Mouse (Mus musculus): ENCODE data around the gene Slc25a28.

Slc25a28 gene

GRCm38 (mm10) chr19:43642843-43643242 is 31.8 kb downstream of the Slc25a28 start:
- in situ Hi-C loops (cut with MboI, MseI), result no loop called here

DNA sequence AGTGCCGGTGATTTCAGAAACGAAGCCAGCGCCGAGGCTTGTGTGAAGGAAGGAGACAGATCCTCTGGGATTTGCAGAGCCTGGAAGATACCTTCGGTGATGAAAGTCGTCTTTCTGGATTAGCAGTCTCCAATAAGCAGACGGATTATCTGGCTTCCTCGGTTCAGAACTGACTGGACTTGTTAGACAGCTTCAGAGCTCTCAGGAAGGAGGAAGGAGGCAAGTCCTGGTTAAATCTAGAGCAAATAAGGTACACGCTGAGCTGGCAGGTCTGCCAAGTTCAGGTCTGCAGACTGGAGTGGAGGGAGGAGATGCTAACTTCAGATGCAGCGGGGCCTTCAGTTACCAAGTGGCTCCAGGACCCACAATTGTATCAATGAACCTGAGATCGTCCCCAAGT is 32.8 kb downstream of the Slc25a28 start:
- in situ Hi-C loops (cut with MboI, MseI), result no loop called here

DNA sequence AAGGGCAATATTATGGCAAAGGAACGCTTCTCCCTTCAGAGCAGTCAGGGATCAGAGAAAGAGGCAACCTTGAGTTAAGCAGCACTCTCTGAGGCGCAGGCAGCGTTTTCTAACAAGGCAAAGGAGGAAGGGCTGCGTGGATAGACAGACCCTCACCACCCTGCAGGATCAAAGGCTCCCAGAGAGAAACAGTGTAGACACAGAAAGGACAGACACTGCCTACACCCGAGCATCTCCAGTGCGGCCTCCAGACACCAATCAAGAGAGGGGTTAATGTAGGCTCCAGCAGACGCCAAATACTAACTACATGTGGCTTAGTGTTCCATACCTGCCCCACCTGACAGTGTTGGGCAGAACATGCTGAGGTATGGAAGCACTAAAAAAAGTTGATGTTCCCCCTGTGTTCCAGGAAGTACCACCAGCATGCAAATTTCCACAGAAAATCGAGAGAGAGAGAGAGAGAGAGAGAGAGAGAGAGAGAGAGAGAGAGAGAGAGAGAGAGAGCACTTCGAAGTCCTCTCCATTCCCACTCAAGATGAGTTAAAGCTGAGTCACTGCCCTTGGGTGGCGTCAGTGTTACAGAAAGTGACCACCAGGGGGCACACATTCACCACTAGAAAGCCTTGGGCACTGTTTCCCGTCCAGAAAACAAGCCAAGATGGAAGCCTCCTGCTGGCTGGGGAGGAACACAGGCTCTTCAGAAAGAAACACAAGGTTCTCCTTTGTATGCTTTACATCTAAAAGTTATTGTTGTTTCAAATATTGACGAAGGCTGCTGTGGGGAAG is 44.0 kb downstream of the Slc25a28 start:
- in situ Hi-C loops (cut with MboI, MseI), result no loop called here

DNA sequence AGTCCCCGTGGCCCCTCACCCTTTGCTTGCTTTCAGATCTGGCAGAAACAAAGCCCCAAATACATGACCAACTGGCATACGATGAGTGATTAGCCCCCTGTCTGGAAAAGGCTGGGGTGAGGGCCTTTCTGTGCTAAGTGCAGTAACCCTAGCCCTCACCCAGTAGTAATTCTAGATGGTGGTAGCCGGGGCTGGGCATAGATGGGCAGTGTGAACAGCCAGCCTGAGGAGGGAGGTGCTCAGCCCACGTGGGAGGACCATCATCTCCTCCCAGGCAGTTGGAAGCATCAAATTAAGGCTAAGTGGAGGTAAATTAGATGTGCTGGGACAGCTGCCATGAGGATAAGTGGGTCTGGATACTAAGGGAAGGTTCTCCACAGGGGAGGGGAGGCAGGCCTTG is 45.6 kb downstream of the Slc25a28 start:
- in situ Hi-C loops (cut with MboI, MseI), result loop anchor here (5.0 kb wide), 2 partner anchors 38 to 57 kb away; no protein-coding TSS in a partner anchor

DNA sequence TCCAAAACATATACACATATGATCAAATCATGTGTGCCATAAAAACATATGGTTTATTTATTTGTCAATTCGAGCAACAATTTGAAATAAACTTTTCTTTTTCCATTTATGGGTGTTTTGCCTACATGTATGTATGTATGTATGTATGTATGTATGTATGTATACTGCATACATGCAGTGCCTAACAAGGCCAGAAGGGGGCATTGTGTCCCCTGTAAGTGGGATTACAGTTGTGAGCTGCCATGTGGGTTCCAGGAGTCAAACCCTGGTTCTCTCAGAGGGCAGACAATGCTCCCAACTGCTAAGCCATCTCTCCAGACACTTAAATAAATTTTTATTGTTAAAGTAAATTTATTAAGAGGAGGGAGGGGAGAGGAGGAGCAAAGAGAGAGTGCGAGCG is 47.3 kb downstream of the Slc25a28 start:
- in situ Hi-C loops (cut with MboI, MseI), result loop anchor here (5.0 kb wide), 2 partner anchors 40 to 55 kb away; no protein-coding TSS in a partner anchor

DNA sequence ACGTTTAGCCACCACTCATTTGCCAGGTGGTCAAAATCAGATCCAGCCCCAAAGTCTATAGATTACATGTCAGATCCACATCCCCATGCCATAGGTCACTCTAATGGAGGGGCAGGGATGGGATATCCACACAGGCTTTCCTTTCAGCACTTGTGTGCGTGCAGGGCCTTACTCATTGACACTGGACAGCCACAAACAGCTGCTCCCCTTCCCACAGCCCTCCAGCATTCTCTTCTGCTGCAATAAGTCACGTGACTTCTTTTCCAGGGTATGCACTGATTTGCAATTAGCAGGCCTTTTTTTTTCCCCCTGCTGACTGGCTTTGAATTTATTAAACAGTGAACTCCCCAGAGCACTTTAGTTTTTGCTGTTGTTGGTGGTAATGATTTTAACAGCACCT is 48.5 kb downstream of the Slc25a28 start:
- in situ Hi-C loops (cut with MboI, MseI), result loop anchor here (5.0 kb wide), 2 partner anchors 41 to 54 kb away; no protein-coding TSS in a partner anchor

- in situ Hi-C loops (cut with MboI, MseI), result no loop called here
Measured at GRCm38 (mm10) chr19:43623913-43624312, 50.8 kb downstream of the Slc25a28 start.

DNA sequence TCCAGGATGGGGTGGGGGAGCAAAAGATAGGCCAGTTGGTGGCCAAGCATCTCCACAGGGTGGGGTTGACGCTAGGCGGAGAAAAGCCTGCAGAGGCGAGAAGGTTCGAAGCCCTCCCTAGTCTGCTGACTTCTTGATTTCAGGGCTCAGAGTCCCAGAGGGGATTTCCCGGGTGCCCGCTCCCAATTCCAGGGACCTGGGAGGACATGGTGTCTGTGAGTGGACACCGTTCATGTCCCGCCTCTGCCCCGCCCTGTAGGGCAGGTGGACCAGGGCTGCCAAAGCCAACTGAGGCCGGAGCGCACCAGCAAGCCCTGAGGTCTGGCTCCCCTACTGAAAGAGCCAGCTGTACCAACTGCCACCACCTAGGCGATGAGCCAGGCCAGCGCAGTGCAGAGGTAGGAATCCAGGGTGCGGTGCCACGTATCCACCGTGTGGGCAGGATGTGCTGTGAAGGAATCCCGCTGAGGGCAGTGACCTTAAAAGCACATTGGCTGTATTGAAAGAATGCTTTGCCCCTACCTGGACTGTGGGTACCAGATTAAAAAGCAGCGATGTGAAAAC is 54.7 kb downstream of the Slc25a28 start:
- in situ Hi-C loops (cut with MboI, MseI), result loop anchor here (10.0 kb wide), 1 partner anchor 1615 kb away; the partner anchor contains the start of gene Lbx1

- in situ Hi-C loops (cut with MboI, MseI), result loop anchor here (10.0 kb wide), 1 partner anchor 1616 kb away; the partner anchor contains the start of gene Lbx1
Measured at GRCm38 (mm10) chr19:43618505-43619030, 56.1 kb downstream of the Slc25a28 start.

DNA sequence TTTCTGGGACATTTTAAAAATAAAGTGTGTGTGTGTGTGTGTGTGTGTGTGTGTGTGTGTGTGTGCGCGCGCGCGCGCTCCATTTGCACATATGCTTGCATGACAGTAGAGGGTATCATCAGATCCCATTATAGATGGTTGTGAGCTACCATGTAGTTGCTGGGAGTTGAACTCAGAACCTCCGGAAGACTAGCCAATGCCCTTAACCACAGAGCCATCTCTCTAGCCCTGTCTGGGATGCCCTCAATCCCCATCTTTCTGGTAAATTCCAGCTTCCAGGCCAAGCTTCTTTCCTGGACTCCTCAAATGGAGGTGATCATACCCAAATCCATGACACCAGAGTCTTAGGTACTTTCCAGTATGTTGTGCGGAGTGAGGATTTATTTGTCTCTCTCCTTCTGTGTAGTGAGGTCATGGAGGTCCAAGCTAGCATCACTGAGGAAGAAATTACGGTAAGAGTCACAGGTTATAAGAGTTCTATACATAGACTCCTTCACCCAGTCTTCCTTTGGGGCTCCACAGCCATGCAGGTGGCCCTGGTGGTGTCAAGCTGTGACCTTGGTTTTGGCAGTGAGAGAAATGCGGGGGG is 56.8 kb downstream of the Slc25a28 start:
- in situ Hi-C loops (cut with MboI, MseI), result loop anchor here (10.0 kb wide), 1 partner anchor 1617 kb away; the partner anchor contains the start of gene Lbx1

DNA sequence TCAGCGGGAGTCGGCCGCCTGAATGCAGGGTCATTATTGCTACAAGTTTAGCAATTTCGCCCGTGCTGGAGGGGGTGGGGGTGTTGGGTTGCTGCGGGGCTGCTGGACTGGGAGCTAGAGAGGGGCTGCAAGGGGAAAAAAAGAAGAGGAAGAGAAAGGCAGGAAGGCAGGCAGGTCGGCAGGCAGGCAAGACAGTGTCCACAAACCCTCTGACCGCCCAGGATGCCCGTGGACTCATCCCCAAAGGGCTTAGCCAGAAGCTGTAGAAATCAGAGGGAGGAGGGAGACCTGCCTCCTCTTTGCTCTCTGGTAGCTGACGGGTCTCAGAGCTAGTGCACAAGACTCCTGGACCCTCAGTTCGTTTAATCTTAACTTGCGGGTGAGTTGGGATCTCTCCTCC is 57.8 kb downstream of the Slc25a28 start:
- in situ Hi-C loops (cut with MboI, MseI), result loop anchor here (10.0 kb wide), 1 partner anchor 1618 kb away; the partner anchor contains the start of gene Lbx1

GRCm38 (mm10) chr19:43616415-43616861 is 58.2 kb downstream of the Slc25a28 start:
- in situ Hi-C loops (cut with MboI, MseI), result loop anchor here (10.0 kb wide), 1 partner anchor 1618 kb away; the partner anchor contains the start of gene Lbx1

DNA sequence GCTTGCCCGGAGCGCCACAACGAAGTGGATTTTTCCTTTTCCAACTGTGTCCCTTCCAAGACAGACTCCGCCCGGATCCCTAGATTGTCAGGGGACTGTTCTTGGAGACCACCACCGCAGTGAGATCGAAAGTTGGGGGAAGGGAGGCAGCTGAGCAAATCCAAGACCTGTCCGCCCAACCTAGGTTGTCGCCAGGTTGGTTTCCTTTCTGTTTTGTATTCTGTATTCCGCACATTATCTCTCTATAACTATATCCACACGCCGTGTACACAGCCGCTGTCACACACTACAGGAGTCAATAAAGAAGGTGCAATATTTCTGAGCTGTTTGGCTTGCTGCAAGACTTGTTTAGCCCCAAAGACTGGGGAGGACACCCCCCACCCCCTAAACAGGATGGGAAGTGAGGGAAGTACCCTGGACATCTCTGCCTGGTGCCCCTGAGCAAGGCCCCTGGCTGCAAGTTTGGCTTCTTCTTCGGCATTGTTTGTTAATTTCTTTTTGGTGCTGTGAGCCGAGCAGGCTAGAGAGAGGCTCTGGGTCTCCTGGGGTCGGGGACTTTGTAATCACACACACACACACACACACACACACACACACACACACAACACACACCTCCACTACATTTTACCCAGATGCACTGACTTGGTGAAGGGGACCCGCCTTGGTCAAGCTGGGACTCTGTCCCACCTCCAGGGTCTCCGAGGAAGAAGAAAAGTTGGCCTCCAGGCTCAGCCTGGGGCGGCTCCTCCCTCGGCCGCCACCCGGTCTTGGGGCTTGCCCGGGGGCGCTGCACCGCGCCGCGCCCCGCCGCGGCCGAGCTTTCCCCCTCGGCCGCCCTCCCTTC is 58.9 kb downstream of the Slc25a28 start:
- in situ Hi-C loops (cut with MboI, MseI), result loop anchor here (10.0 kb wide), 1 partner anchor 1619 kb away; the partner anchor contains the start of gene Lbx1

DNA sequence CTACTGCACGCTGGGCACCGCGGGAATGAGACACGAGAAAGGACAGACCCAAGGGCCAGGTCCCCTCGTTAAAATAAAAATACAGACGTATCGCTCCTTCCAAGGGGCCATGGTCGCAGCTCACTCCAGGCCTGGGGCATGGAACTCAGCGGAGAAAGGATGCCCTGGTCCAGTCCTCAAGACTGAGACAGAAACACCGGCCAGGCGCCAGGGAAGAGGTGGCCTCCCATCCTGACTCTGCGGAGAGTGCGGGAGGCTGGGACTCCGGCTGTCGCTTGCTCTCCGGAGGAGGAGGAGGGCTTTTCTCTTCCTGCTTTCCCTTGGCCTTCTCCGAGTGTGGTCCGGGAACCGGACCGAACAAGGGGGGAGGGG is 59.6 kb downstream of the Slc25a28 start:
- in situ Hi-C loops (cut with MboI, MseI), result loop anchor here (10.0 kb wide), 1 partner anchor 1620 kb away; the partner anchor contains the start of gene Lbx1

DNA sequence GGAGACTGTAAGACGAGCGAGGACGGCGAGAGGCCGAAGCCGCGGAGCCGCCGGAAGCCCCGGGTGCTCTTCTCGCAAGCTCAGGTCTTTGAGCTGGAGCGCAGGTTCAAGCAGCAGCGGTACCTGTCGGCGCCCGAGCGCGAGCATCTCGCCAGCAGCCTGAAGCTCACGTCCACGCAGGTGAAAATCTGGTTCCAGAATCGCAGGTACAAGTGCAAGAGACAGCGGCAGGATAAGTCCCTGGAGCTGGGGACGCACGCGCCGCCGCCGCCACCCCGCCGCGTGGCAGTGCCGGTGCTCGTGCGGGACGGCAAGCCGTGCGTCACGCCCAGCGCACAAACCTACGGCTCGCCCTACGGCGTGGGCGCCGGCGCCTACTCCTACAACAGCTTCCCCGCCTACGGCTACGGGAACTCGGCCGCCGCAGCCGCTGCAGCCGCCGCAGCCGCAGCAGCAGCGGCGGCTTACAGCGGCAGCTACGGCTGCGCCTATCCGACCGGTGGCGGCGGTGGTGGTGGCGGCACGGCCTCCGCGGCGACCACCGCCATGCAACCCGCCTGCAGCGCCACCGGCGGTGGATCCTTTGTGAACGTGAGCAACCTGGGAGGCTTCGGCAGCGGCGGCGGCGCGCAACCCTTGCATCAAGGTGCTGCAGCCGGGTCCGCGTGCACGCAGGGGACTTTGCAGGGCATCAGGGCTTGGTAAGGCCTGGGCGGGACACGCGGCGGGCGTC is 60.2 kb downstream of the Slc25a28 start:
- in situ Hi-C loops (cut with MboI, MseI), result loop anchor here (10.0 kb wide), 1 partner anchor 1620 kb away; the partner anchor contains the start of gene Lbx1
